ENCODE assay signal across 7 mouse cellular contexts in genomic region chr2:145794318-145794954, GRCm38 (mm10).
DNase-seq lines count a peak whose midpoint lies in the region; ATAC-seq and TF ChIP-seq lines count a peak whose summit lies in the region.

No protein-coding gene starts in this region.

- DNase-seq in CD4-positive, CD25-positive, alpha-beta regulatory T cell, adult 2 months (ENCODE audit: low read depth, low spot score): peak; percentile 66
- DNase-seq in Patski (ENCODE audit: low read depth, low spot score): no peak
- peak; percentile 80 for DNase-seq in embryo, embryonic 10 days (ENCODE audit: low spot score)
- peak; percentile 73 for DNase-seq in layer of hippocampus, adult 11-12 months (ENCODE audit: low spot score)
- DNase-seq in lung, postnatal 10 days: peak; percentile 80
- DNase-seq in right cerebral cortex, adult 2 months (ENCODE audit: low spot score in 2 of 2): peak; percentile 70 to 84

- peak; percentile 92 for TF ChIP-seq CTCF in Patski (IDR thresholded peaks at IDR 0.05)

- ATAC-seq in Patski: peak; percentile 55
- peak; percentile 84 for ATAC-seq in granulocyte monocyte progenitor cell, adult 5-6 weeks (replicated peaks; ENCODE audit: poor library complexity, severe bottlenecking)

- POLR2A ChIA-PET in Patski (lab: Charles Lee): interaction anchor here (0.5 kb wide), 1 partner anchor 81 kb away, joined by 3 read pairs; no protein-coding TSS in a partner anchor

- CTCF ChIA-PET in Patski (lab: Charles Lee): interaction anchor here (0.6 to 2.2 kb wide), 14 partner anchors 17 to 106 kb away, joined by 3 to 12 read pairs (median 3); no protein-coding TSS in a partner anchor

- in situ Hi-C loops in Patski (cut with MboI; ENCODE audit: low pct_unique_long_range_greater_than_20kb): loop anchor here (5.0 kb wide), 2 partner anchors 37 to 92 kb away; no protein-coding TSS in a partner anchor

- H3K27me3 ChIP-seq in Patski: no peaks in the 10 kb centered on the region
